ENCODE assay signal across 8 mouse cellular contexts in genomic region chr13:28948541-28948940, GRCm38 (mm10). TPM values are rescaled to one million over a fixed set of nuclear protein-coding genes. Genes with fewer than 3 reads are reported as not detected.
DNase-seq lines count a peak whose midpoint lies in the region; ATAC-seq lines count a peak whose summit lies in the region.

No protein-coding gene starts in this region.

- WGBS in embryonic facial prominence, embryonic 13.5 days: under 1% methylated on average over 10 of the region's 10 CpGs
- WGBS in hindbrain, embryonic 13.5 days: under 1% methylated on average over 10 of the region's 10 CpGs
- WGBS in neural tube, embryonic 13.5 days: 2% methylated on average over 10 of the region's 10 CpGs

- DNase-seq in adrenal gland, postnatal 10 days: peak; percentile 55
- no peak for DNase-seq in adrenal gland, adult 8-10 months
- DNase-seq in 3134 (ENCODE audit: extremely low read depth, insufficient read length, low spot score): peak; percentile 17
- DNase-seq in lung, adult 18-20 months: peak; percentile 30 to 52
- DNase-seq in B cell, adult 2 months: no peak

- no peak for ATAC-seq in embryonic facial prominence, embryonic 13.5 days (ENCODE audit: insufficient number of reproducible peaks, insufficient read depth, low FRiP score, low TSS enrichment, low read depth)
- peak; percentile 15; the same call in 1 of the 2 replicates for ATAC-seq in hindbrain, embryonic 13.5 days (ENCODE audit: low FRiP score)
- ATAC-seq in neural tube, embryonic 13.5 days (ENCODE audit: low read depth): no peak

- peaks cover 22% of the 10 kb centered on the region for H3K4me1 ChIP-seq in embryonic facial prominence, embryonic 13.5 days
- peaks cover 25% of the 10 kb centered on the region for H3K4me1 ChIP-seq in hindbrain, embryonic 13.5 days (replicated peaks)
- peaks cover 26% of the 10 kb centered on the region for H3K4me1 ChIP-seq in neural tube, embryonic 13.5 days (replicated peaks)

- H3K4me2 ChIP-seq in embryonic facial prominence, embryonic 13.5 days: peak overlapping the region; percentile 63
- H3K4me2 ChIP-seq in hindbrain, embryonic 13.5 days: peak overlapping the region; percentile 68
- H3K4me2 ChIP-seq in neural tube, embryonic 13.5 days: peak overlapping the region; percentile 67

- H3K27ac ChIP-seq in embryonic facial prominence, embryonic 13.5 days: peak overlapping the region; percentile 62
- peak overlapping the region; percentile 92 for H3K27ac ChIP-seq in hindbrain, embryonic 13.5 days
- H3K27ac ChIP-seq in neural tube, embryonic 13.5 days (replicated peaks): peak overlapping the region; percentile 93

- peak overlapping the region; percentile 83 for H3K4me3 ChIP-seq in embryonic facial prominence, embryonic 13.5 days
- H3K4me3 ChIP-seq in hindbrain, embryonic 13.5 days: peak overlapping the region; percentile 100
- peak overlapping the region; percentile 100 for H3K4me3 ChIP-seq in neural tube, embryonic 13.5 days

- peaks cover 2% of the 10 kb centered on the region; the same call in 1 of the 2 replicates for H3K36me3 ChIP-seq in embryonic facial prominence, embryonic 13.5 days
- H3K36me3 ChIP-seq in hindbrain, embryonic 13.5 days: no peaks in the 10 kb centered on the region
- peaks cover 11% of the 10 kb centered on the region; the same call in 1 of the 2 replicates for H3K36me3 ChIP-seq in neural tube, embryonic 13.5 days

- H3K9me3 ChIP-seq in embryonic facial prominence, embryonic 13.5 days: no peaks in the 10 kb centered on the region
- H3K9me3 ChIP-seq in hindbrain, embryonic 13.5 days: no peaks in the 10 kb centered on the region
- no peaks in the 10 kb centered on the region for H3K9me3 ChIP-seq in neural tube, embryonic 13.5 days

- no peaks in the 10 kb centered on the region for H3K27me3 ChIP-seq in embryonic facial prominence, embryonic 13.5 days
- no peaks in the 10 kb centered on the region for H3K27me3 ChIP-seq in hindbrain, embryonic 13.5 days
- no peaks in the 10 kb centered on the region for H3K27me3 ChIP-seq in neural tube, embryonic 13.5 days

- H3K9ac ChIP-seq in embryonic facial prominence, embryonic 13.5 days: peak overlapping the region; percentile 71
- peak overlapping the region; percentile 81 for H3K9ac ChIP-seq in hindbrain, embryonic 13.5 days
- H3K9ac ChIP-seq in neural tube, embryonic 13.5 days: peak overlapping the region; percentile 100

RNA-seq across cellular contexts. Expression of gene Sox4, which starts 5.0 kb away (rescaled TPM):
- total RNA-seq in adrenal gland, postnatal 10 days (2021): 10 to 100 TPM; 23.4 to 42.3 TPM
- 10 to 100 TPM; 21.8 to 31.1 (median 26.7) TPM for total RNA-seq in adrenal gland, adult 8-10 months (2022)
- 68.9 and 80.7 TPM in 2 replicates for polyA plus RNA-seq in embryonic facial prominence, embryonic 13.5 days (2015; fragmentation: Nextera tagmentation; extraction: Ambion mirVana)
- 173 and 192 TPM in 2 replicates for polyA plus RNA-seq in hindbrain, embryonic 13.5 days (2015; fragmentation: Nextera tagmentation; extraction: Ambion mirVana)
- 161 and 183 TPM in 2 replicates for polyA plus RNA-seq in neural tube, embryonic 13.5 days (2015; fragmentation: Nextera tagmentation; extraction: Ambion mirVana)

Comparison
In these comparisons a context has a peak if more than half of its experiments do, and no peak if none do; other contexts are left out.
1. DNase-seq: peak in adrenal gland, postnatal 10 days (single experiment), 3134 (single experiment) and lung, adult 18-20 months (2 of 2); none in adrenal gland, adult 8-10 months (single experiment) and B cell, adult 2 months (0 of 2).
2. Peak in every context shown above with its lines, with median percentiles within 50 percentile points of each other: H3K27ac ChIP-seq, H3K4me2 ChIP-seq, H3K4me3 ChIP-seq and H3K9ac ChIP-seq.